Mouse (Mus musculus): ENCODE data around the gene Stk40.

GRCm38 (mm10) chr4:126117116-126117515, 13.4 kb downstream of the Stk40 start:
- TF ChIP-seq POLR2A (IDR thresholded peaks at IDR 0.05; ENCODE audit: borderline replicate concordance, insufficient read depth, low read length), result no peak
- TF ChIP-seq CTCF (IDR thresholded peaks at IDR 0.05; ENCODE audit: borderline replicate concordance, insufficient read depth, low read depth, low read length), result no peak
